Mouse (Mus musculus): Measurements from ENCODE around the gene Caln1.

The Caln1 gene

GRCm38 (mm10) chr5:130771061-130771741, 401.9 kb downstream of the Caln1 start:
- no peak for TF ChIP-seq GATA4 (IDR thresholded peaks at IDR 0.05; ENCODE audit: insufficient replicate concordance, low read length)

GRCm38 (mm10) chr5:130772491-130772890, 403.2 kb downstream of the Caln1 start:
- no peak for TF ChIP-seq GATA4 (IDR thresholded peaks at IDR 0.05; ENCODE audit: insufficient replicate concordance, low read length)

- TF ChIP-seq GATA4 (IDR thresholded peaks at IDR 0.05; ENCODE audit: insufficient replicate concordance, low read length) = no peak
Observed at GRCm38 (mm10) chr5:130774946-130775345, 405.7 kb downstream of the Caln1 start.

GRCm38 (mm10) chr5:130792755-130793452, 423.6 kb downstream of the Caln1 start:
- no peak for TF ChIP-seq GATA4 (IDR thresholded peaks at IDR 0.05; ENCODE audit: insufficient replicate concordance, low read length)

GRCm38 (mm10) chr5:130797713-130798112, 428.5 kb downstream of the Caln1 start:
- TF ChIP-seq GATA4 (IDR thresholded peaks at IDR 0.05; ENCODE audit: insufficient replicate concordance, low read length) = no peak

- no peak for TF ChIP-seq GATA4 (IDR thresholded peaks at IDR 0.05; ENCODE audit: insufficient replicate concordance, low read length)
Observed at GRCm38 (mm10) chr5:130810314-130810713, 441.1 kb downstream of the Caln1 start.

GRCm38 (mm10) chr5:130810846-130811245, 441.6 kb downstream of the Caln1 start:
- no peak for TF ChIP-seq GATA4 (IDR thresholded peaks at IDR 0.05; ENCODE audit: insufficient replicate concordance, low read length)

- TF ChIP-seq GATA4 (IDR thresholded peaks at IDR 0.05; ENCODE audit: insufficient replicate concordance, low read length) = no peak
Observed at GRCm38 (mm10) chr5:130811266-130811665, 442.0 kb downstream of the Caln1 start.

- no peak for TF ChIP-seq GATA4 (IDR thresholded peaks at IDR 0.05; ENCODE audit: insufficient replicate concordance, low read length)
Observed at GRCm38 (mm10) chr5:130811966-130812365, 442.7 kb downstream of the Caln1 start.

GRCm38 (mm10) chr5:130812556-130812955, 443.3 kb downstream of the Caln1 start:
- TF ChIP-seq GATA4 (IDR thresholded peaks at IDR 0.05; ENCODE audit: insufficient replicate concordance, low read length) = no peak

GRCm38 (mm10) chr5:130813089-130813488, 443.8 kb downstream of the Caln1 start:
- no peak for TF ChIP-seq GATA4 (IDR thresholded peaks at IDR 0.05; ENCODE audit: insufficient replicate concordance, low read length)

- no peak for TF ChIP-seq GATA4 (IDR thresholded peaks at IDR 0.05; ENCODE audit: insufficient replicate concordance, low read length)
Observed at GRCm38 (mm10) chr5:130815352-130815751, 446.1 kb downstream of the Caln1 start.

- no peak for TF ChIP-seq GATA4 (IDR thresholded peaks at IDR 0.05; ENCODE audit: insufficient replicate concordance, low read length)
Observed at GRCm38 (mm10) chr5:130820021-130820648, 450.9 kb downstream of the Caln1 start.

- TF ChIP-seq GATA4 (IDR thresholded peaks at IDR 0.05; ENCODE audit: insufficient replicate concordance, low read length) = no peak
Observed at GRCm38 (mm10) chr5:130820661-130821060, 451.4 kb downstream of the Caln1 start.

GRCm38 (mm10) chr5:130825797-130826196, 456.5 kb downstream of the Caln1 start:
- TF ChIP-seq GATA4 (IDR thresholded peaks at IDR 0.05; ENCODE audit: insufficient replicate concordance, low read length) = no peak

- no peak for TF ChIP-seq GATA4 (IDR thresholded peaks at IDR 0.05; ENCODE audit: insufficient replicate concordance, low read length)
Observed at GRCm38 (mm10) chr5:130848562-130848961, 479.3 kb downstream of the Caln1 start.

Measured in liver, adult (tissue).